Mouse (Mus musculus) cerebellum, adult 9-10 months (tissue): ENCODE measurements around the gene Map6d1.

Experiments
- DNase-seq: peaks from one replicate; pipeline ENCODE4 v3.0.0; 2022

Map6d1 gene

GRCm38 (mm10) chr16:20185368-20185767, 55.8 kb downstream of the Map6d1 start:
- peak; percentile 34 for DNase-seq
